Mouse (Mus musculus) kidney, embryonic 15.5 days (tissue): ENCODE measurements at regions not wholly inside any gene's neighbourhood (a gene's known extent, or its start where the extent isn't known, plus 50 kb on each side); places are given as distances from the start of the nearest gene placed in this dataset.

Source experiments
- ATAC-seq: fragments of 200-750 bp; cut with Nextera tagmentation; replicated peaks from 2 replicates; pipeline ENCODE4 v1.8.0; 2017; ENCODE audit warnings: moderate TSS enrichment; ENCODE audit not compliant: low FRiP score
- H3K27ac ChIP-seq: fragments of 300-500 bp; sonication (generic); 2 replicates; pipeline ENCODE4 v1.5.1; 2015; ENCODE audit warnings: mild to moderate bottlenecking, inconsistent platforms
- H3K27me3 ChIP-seq: fragments of 300-500 bp; sonication (generic); 2 replicates; pipeline ENCODE4 v1.6.1; 2015; ENCODE audit warnings: inconsistent platforms
- H3K36me3 ChIP-seq: fragments of 300-500 bp; sonication (generic); 2 replicates; pipeline ENCODE4 v1.6.1; 2015; ENCODE audit warnings: inconsistent platforms
- H3K4me1 ChIP-seq: fragments of 300-500 bp; sonication (generic); 2 replicates; pipeline ENCODE4 v1.6.1; 2015; ENCODE audit warnings: inconsistent platforms
- H3K4me2 ChIP-seq: fragments of 300-500 bp; sonication (generic); 2 replicates; pipeline ENCODE4 v1.6.1; 2015; ENCODE audit warnings: moderate library complexity, mild to moderate bottlenecking, inconsistent platforms
- H3K4me3 ChIP-seq: fragments of 300-500 bp; sonication (generic); replicated peaks from 2 replicates; pipeline ENCODE4 v1.5.1; 2015; ENCODE audit warnings: mild to moderate bottlenecking, inconsistent platforms
- H3K9ac ChIP-seq: fragments of 300-500 bp; sonication (generic); 2 replicates; pipeline ENCODE4 v1.6.1; 2015; ENCODE audit warnings: mild to moderate bottlenecking, inconsistent platforms
- H3K9me3 ChIP-seq: fragments of 300-500 bp; sonication (generic); replicated peaks from 2 replicates; pipeline ENCODE4 v1.6.1; 2016; ENCODE audit warnings: inconsistent platforms
- WGBS: fragments of 180-500 bp; shearing (Covaris S2); methylation state at CpG from one replicate; pipeline ENCODE4 v1.1.7; 2015; ENCODE audit warnings: mixed read lengths; 5-methylcytosine and 5-hydroxymethylcytosine counted together

GRCm38 (mm10) chr9:61815995-61816394 lies 98.3 kb downstream of the Rplp1 start:
- H3K27me3 ChIP-seq = peaks cover 3% of the 10 kb centered on the region; the same call in 1 of the 2 replicates
- no peak overlapping the region for H3K9ac ChIP-seq
- no peaks in the 10 kb centered on the region for H3K36me3 ChIP-seq
- ATAC-seq = no peak
- H3K4me1 ChIP-seq = peaks cover 4% of the 10 kb centered on the region; the same call in 1 of the 2 replicates
- no peak overlapping the region for H3K4me2 ChIP-seq
- 23% methylated on average over 10 of the region's 10 CpGs for WGBS
- no peak overlapping the region for H3K4me3 ChIP-seq
- H3K9me3 ChIP-seq = no peaks in the 10 kb centered on the region
- no peak overlapping the region for H3K27ac ChIP-seq

GRCm38 (mm10) chr9:61813291-61813690 lies 101.1 kb downstream of the Rplp1 start:
- WGBS = 78% methylated on average over 3 of the region's 3 CpGs
- Histone ChIP-seq H3K27ac (no peak overlapping the region), H3K4me2 (no peak overlapping the region), H3K4me1 (peaks cover 7% of the 10 kb centered on the region; the same call in 1 of the 2 replicates), H3K4me3 (no peak overlapping the region), H3K36me3 (no peaks in the 10 kb centered on the region), H3K9ac (no peak overlapping the region), H3K9me3 (no peaks in the 10 kb centered on the region), H3K27me3 (peaks cover 3% of the 10 kb centered on the region; the same call in 1 of the 2 replicates)
- no peak for ATAC-seq

GRCm38 (mm10) chr9:61812315-61812714 lies 102.0 kb downstream of the Rplp1 start:
- peaks cover 12% of the 10 kb centered on the region; the same call in 1 of the 2 replicates for H3K4me1 ChIP-seq
- H3K4me2 ChIP-seq = no peak overlapping the region
- no peak overlapping the region for H3K9ac ChIP-seq
- H3K27ac ChIP-seq = no peak overlapping the region
- H3K36me3 ChIP-seq = no peaks in the 10 kb centered on the region
- H3K9me3 ChIP-seq = no peaks in the 10 kb centered on the region
- WGBS = 81% methylated on average over 9 of the region's 9 CpGs
- no peak overlapping the region for H3K4me3 ChIP-seq
- H3K27me3 ChIP-seq = peaks cover 2% of the 10 kb centered on the region; the same call in 1 of the 2 replicates
- ATAC-seq = no peak

GRCm38 (mm10) chr9:61810456-61810855 lies 103.9 kb downstream of the Rplp1 start:
- H3K4me2 ChIP-seq = no peak overlapping the region
- no peaks in the 10 kb centered on the region for H3K36me3 ChIP-seq
- no peaks in the 10 kb centered on the region for H3K9me3 ChIP-seq
- H3K4me1 ChIP-seq = peaks cover 7% of the 10 kb centered on the region; the same call in 1 of the 2 replicates
- no peak overlapping the region for H3K27ac ChIP-seq
- no peak overlapping the region for H3K4me3 ChIP-seq
- ATAC-seq = no peak
- no peaks in the 10 kb centered on the region for H3K27me3 ChIP-seq
- H3K9ac ChIP-seq = no peak overlapping the region
- 85% methylated on average over 4 of the region's 4 CpGs for WGBS

- no peaks in the 10 kb centered on the region for H3K36me3 ChIP-seq
- peaks cover 7% of the 10 kb centered on the region; the same call in 1 of the 2 replicates for H3K4me1 ChIP-seq
- no peak overlapping the region for H3K4me2 ChIP-seq
- H3K9ac ChIP-seq = no peak overlapping the region
- H3K4me3 ChIP-seq = no peak overlapping the region
- H3K27ac ChIP-seq = no peak overlapping the region
- no peaks in the 10 kb centered on the region for H3K27me3 ChIP-seq
- WGBS = 67% methylated on average over 12 of the region's 12 CpGs
- no peaks in the 10 kb centered on the region for H3K9me3 ChIP-seq
- ATAC-seq = 0 out of 2 replicates have a peak, but pooled peaks have one; percentile 40
Measured at GRCm38 (mm10) chr9:61808351-61809225, 105.8 kb downstream of the Rplp1 start.

- no peaks in the 10 kb centered on the region for H3K36me3 ChIP-seq
- no peak overlapping the region for H3K27ac ChIP-seq
- H3K9me3 ChIP-seq = no peaks in the 10 kb centered on the region
- 89% methylated on average over 2 of the region's 2 CpGs for WGBS
- ATAC-seq = no peak
- H3K27me3 ChIP-seq = no peaks in the 10 kb centered on the region
- H3K9ac ChIP-seq = no peak overlapping the region
- H3K4me2 ChIP-seq = no peak overlapping the region
- H3K4me1 ChIP-seq = peaks cover 7% of the 10 kb centered on the region; the same call in 1 of the 2 replicates
- H3K4me3 ChIP-seq = no peak overlapping the region
Measured at GRCm38 (mm10) chr9:61805971-61806370, 108.4 kb downstream of the Rplp1 start.

- Histone ChIP-seq H3K27ac (no peak overlapping the region), H3K9me3 (no peaks in the 10 kb centered on the region), H3K27me3 (no peaks in the 10 kb centered on the region; the same call in 1 of the 2 replicates), H3K4me2 (no peak overlapping the region), H3K4me3 (no peak overlapping the region), H3K4me1 (peaks cover 7% of the 10 kb centered on the region; the same call in 1 of the 2 replicates), H3K9ac (no peak overlapping the region), H3K36me3 (no peaks in the 10 kb centered on the region)
- ATAC-seq = no peak
- WGBS = 50% methylated on average over 3 of the region's 3 CpGs
Measured at GRCm38 (mm10) chr9:61803555-61803954, 110.8 kb downstream of the Rplp1 start.

- no peak overlapping the region for H3K27ac ChIP-seq
- no peak overlapping the region for H3K4me3 ChIP-seq
- WGBS = 66% methylated on average over 5 of the region's 5 CpGs
- no peak overlapping the region for H3K9ac ChIP-seq
- ATAC-seq = no peak
- peaks cover 2% of the 10 kb centered on the region; the same call in 1 of the 2 replicates for H3K27me3 ChIP-seq
- no peaks in the 10 kb centered on the region for H3K9me3 ChIP-seq
- no peaks in the 10 kb centered on the region for H3K36me3 ChIP-seq
- no peak overlapping the region for H3K4me2 ChIP-seq
- no peaks in the 10 kb centered on the region for H3K4me1 ChIP-seq
Measured at GRCm38 (mm10) chr9:61802694-61803093, 111.6 kb downstream of the Rplp1 start.

GRCm38 (mm10) chr9:61799535-61799934 lies 114.8 kb downstream of the Rplp1 start:
- Histone ChIP-seq H3K36me3 (no peaks in the 10 kb centered on the region), H3K4me1 (no peaks in the 10 kb centered on the region), H3K4me3 (no peak overlapping the region), H3K27ac (no peak overlapping the region), H3K27me3 (peaks cover 6% of the 10 kb centered on the region; the same call in 1 of the 2 replicates), H3K9ac (no peak overlapping the region), H3K9me3 (no peaks in the 10 kb centered on the region), H3K4me2 (no peak overlapping the region)
- no peak for ATAC-seq
- WGBS = 67% methylated on average over 1 of the region's 1 CpGs

- H3K9ac ChIP-seq = no peak overlapping the region
- no peak overlapping the region for H3K27ac ChIP-seq
- no peaks in the 10 kb centered on the region for H3K36me3 ChIP-seq
- H3K4me1 ChIP-seq = no peaks in the 10 kb centered on the region
- H3K4me3 ChIP-seq = no peak overlapping the region
- no peak overlapping the region for H3K4me2 ChIP-seq
- peaks cover 6% of the 10 kb centered on the region; the same call in 1 of the 2 replicates for H3K27me3 ChIP-seq
- whole genome bisulfite sequencing = 72% methylated on average over 5 of the region's 5 CpGs
- no peak for ATAC-seq
- H3K9me3 ChIP-seq = 0 out of 2 replicates have a peak, but pooled peaks cover 2% of the 10 kb centered on the region
Measured at GRCm38 (mm10) chr9:61795910-61796309, 118.4 kb downstream of the Rplp1 start.

- no peaks in the 10 kb centered on the region for H3K27me3 ChIP-seq
- ATAC-seq = no peak
- no peaks in the 10 kb centered on the region for H3K36me3 ChIP-seq
- 88% methylated on average over 11 of the region's 11 CpGs for WGBS
- H3K4me1 ChIP-seq = no peaks in the 10 kb centered on the region
- H3K4me3 ChIP-seq = no peak overlapping the region
- no peak overlapping the region for H3K27ac ChIP-seq
- H3K4me2 ChIP-seq = no peak overlapping the region
- no peak overlapping the region for H3K9ac ChIP-seq
- H3K9me3 ChIP-seq = 0 out of 2 replicates have a peak, but pooled peaks cover 2% of the 10 kb centered on the region
Measured at GRCm38 (mm10) chr9:61791435-61792064, 122.8 kb downstream of the Rplp1 start.

- no peak for ATAC-seq
- Histone ChIP-seq H3K9me3 (0 out of 2 replicates have a peak, but pooled peaks cover 2% of the 10 kb centered on the region), H3K27me3 (no peaks in the 10 kb centered on the region), H3K4me1 (no peaks in the 10 kb centered on the region), H3K9ac (no peak overlapping the region), H3K36me3 (no peaks in the 10 kb centered on the region), H3K4me3 (no peak overlapping the region), H3K27ac (no peak overlapping the region), H3K4me2 (no peak overlapping the region)
- WGBS = 77% methylated on average over 2 of the region's 2 CpGs
Measured at GRCm38 (mm10) chr9:61790849-61791248, 123.5 kb downstream of the Rplp1 start.
